Mouse (Mus musculus) midbrain, postnatal 0 days (tissue): ENCODE results near the gene Rag1. TPM values are rescaled to one million over a fixed set of nuclear protein-coding genes. Genes with fewer than 3 reads are reported as not detected.

Experiments
- ATAC-seq: fragments of 200-750 bp; cut with Nextera tagmentation; 2 replicates; pipeline ENCODE4 v1.8.0; 2017; ENCODE audit warnings: moderate number of reproducible peaks, mild to moderate bottlenecking, moderate TSS enrichment, moderate library complexity; ENCODE audit not compliant: low FRiP score
- DNase-seq: peaks from one replicate; pipeline ENCODE4 v3.0.0-alpha.2; 2015; ENCODE audit warnings: low spot score
- H3K27ac ChIP-seq: fragments of 300-500 bp; sonication (generic); 2 replicates; pipeline ENCODE4 v1.5.1; 2014; ENCODE audit warnings: low read depth, mild to moderate bottlenecking, low read length, mixed read lengths
- H3K27me3 ChIP-seq: fragments of 300-500 bp; sonication (generic); 2 replicates; pipeline ENCODE4 v1.6.1; 2014; ENCODE audit warnings: low read length, control low read depth, mixed read lengths; ENCODE audit not compliant: insufficient read depth
- H3K36me3 ChIP-seq: fragments of 300-500 bp; sonication (generic); 2 replicates; pipeline ENCODE4 v1.6.1; 2014; ENCODE audit warnings: low read length, control low read depth, mixed read lengths; ENCODE audit not compliant: insufficient read depth
- H3K4me1 ChIP-seq: fragments of 300-500 bp; sonication (generic); 2 replicates; pipeline ENCODE4 v1.6.1; 2014; ENCODE audit warnings: mild to moderate bottlenecking, control low read depth, antibody characterized with exemption, low read length, mixed read lengths; ENCODE audit not compliant: insufficient read depth
- H3K4me2 ChIP-seq: fragments of 300-500 bp; sonication (generic); 2 replicates; pipeline ENCODE4 v1.6.1; 2014; ENCODE audit warnings: low read depth, mild to moderate bottlenecking, low read length, mixed read lengths; ENCODE audit not compliant: poor library complexity, severe bottlenecking
- H3K4me3 ChIP-seq: fragments of 300-500 bp; sonication (generic); 2 replicates; pipeline ENCODE4 v1.5.1; 2014; ENCODE audit warnings: low read depth, mild to moderate bottlenecking, low read length, moderate library complexity
- H3K9ac ChIP-seq: fragments of 300-500 bp; sonication (generic); replicated peaks from 2 replicates; pipeline ENCODE4 v1.6.1; 2014; ENCODE audit warnings: mild to moderate bottlenecking, low read length, moderate library complexity, mixed read lengths; ENCODE audit not compliant: poor library complexity, severe bottlenecking
- H3K9me3 ChIP-seq: fragments of 300-500 bp; sonication (generic); 2 replicates; pipeline ENCODE4 v1.6.1; 2016; ENCODE audit warnings: low read length, control low read depth
- CTCF ChIP-seq: IDR thresholded peaks from 2 replicates; pipeline ENCODE4 v1.5.1; 2016; ENCODE audit warnings: antibody characterized with exemption, mild to moderate bottlenecking
- WGBS: fragments of 180-500 bp; shearing (Covaris S2); extraction: QIAGEN DNeasy Blood & Tissue Kit; methylation state at CpG from one replicate; pipeline ENCODE4 v1.1.7; 2014; 5-methylcytosine and 5-hydroxymethylcytosine counted together
- polyA plus RNA-seq: library from polyadenylated mRNA; unstranded; fragments of >200 nt; fragmentation: Nextera tagmentation; extraction: Ambion mirVana; gene quantifications from 2 replicates; pipeline ENCODE4 v1.2.1, GENCODE M21; 2015
- total RNA-seq: library from RNA; depleted of rRNA; stranded (reverse); fragments of >200 nt; gene quantifications from 2 replicates; pipeline ENCODE4 v1.2.3, GENCODE M21; 2014

The Rag1 gene
- total and polyA plus RNA-seq, 2 experiments from 2014 or later = 0.04 to 0.27 TPM

GRCm38 (mm10) chr2:101684421-101684820 is 35.1 kb upstream of the Rag1 start:
- Histone ChIP-seq H3K27me3 (no peaks in the 10 kb centered on the region), H3K9me3 (no peaks in the 10 kb centered on the region), H3K27ac (no peak overlapping the region), H3K4me1 (no peaks in the 10 kb centered on the region), H3K36me3 (0 out of 2 replicates have a peak, but pooled peaks cover 8% of the 10 kb centered on the region), H3K4me2 (no peak overlapping the region), H3K9ac (no peak overlapping the region), H3K4me3 (no peak overlapping the region)
- ATAC-seq (no peak), DNase-seq (peak; percentile 22)
- WGBS = 85% methylated on average over 12 of the region's 12 CpGs
- no peak for TF ChIP-seq CTCF

- peak overlapping the region; percentile 95 for H3K4me2 ChIP-seq
- H3K9ac ChIP-seq = peak overlapping the region; percentile 79
- no peak overlapping the region for H3K27ac ChIP-seq
- no peak for DNase-seq
- no peak for ATAC-seq
- H3K9me3 ChIP-seq = no peaks in the 10 kb centered on the region
- TF ChIP-seq CTCF = no peak
- H3K4me1 ChIP-seq = no peaks in the 10 kb centered on the region
- H3K36me3 ChIP-seq = no peaks in the 10 kb centered on the region
- H3K4me3 ChIP-seq = peak overlapping the region; percentile 92
- WGBS = 2% methylated on average over 15 of the region's 15 CpGs
- H3K27me3 ChIP-seq = no peaks in the 10 kb centered on the region
These were observed 30.0 kb upstream of the Rag1 start for GRCm38 (mm10) chr2:101679164-101679784.

DNA sequence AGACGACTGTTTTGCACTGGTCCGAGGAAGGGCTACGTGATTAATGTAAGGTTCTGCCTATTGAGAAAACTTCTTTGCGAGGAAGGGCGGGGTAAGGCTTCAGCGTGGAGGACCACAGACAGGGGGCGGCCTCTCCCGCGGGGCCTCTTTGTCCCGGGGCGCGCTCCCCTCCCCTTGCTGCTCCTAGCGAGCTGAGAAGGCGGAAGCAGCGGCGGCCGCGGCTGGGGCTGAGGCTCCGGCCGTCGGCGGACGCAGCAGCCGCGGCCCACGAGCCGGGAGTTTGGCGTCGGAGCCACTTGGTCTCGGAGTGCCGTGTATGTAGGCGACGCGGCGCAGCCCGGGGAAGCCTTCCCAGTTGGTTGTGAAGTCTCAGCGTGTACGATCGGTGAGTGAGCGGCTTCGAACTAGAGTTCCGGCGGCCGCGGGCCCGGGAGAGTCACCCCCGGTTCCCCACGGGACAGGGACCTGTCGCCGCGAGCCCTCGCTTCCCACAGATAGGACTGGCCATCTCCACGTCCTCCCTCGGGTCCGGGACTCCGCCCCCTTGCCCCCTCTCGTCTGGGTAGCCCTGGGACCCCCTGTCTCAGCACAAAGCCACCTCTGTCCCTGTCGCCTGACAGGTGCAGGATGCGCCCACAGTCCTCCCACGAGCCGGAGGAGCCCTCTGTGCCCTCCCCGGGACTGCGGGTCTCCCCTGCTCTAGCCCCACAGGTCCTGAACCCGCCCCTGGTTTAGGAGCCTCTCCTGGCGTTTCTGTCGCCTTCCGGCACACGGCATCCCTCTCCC is 29.1 kb upstream of the Rag1 start, which contains the start of gene Traf6:
Gene Traf6, plus strand, starts transcription at position 194 of the 786 bp plus-strand sequence.
- peak within 1 kb of the TSS; percentile 79 for H3K9ac ChIP-seq
- under 1% methylated on average over 68 of the region's 68 CpGs for WGBS
- ATAC-seq = peak; percentile 89
- DNase-seq = peak; percentile 82
- H3K4me2 ChIP-seq = peak within 1 kb of the TSS; percentile 95
- H3K4me1 ChIP-seq = no peaks in the 10 kb centered on the region
- no peaks in the 10 kb centered on the region for H3K36me3 ChIP-seq
- H3K27me3 ChIP-seq = no peaks in the 10 kb centered on the region
- H3K27ac ChIP-seq = no peak within 1 kb of the TSS
- H3K9me3 ChIP-seq = no peaks in the 10 kb centered on the region
- TF ChIP-seq CTCF = peak; percentile 81
- H3K4me3 ChIP-seq = peak within 1 kb of the TSS; percentile 92

GRCm38 (mm10) chr2:101673547-101673946 is 24.2 kb upstream of the Rag1 start:
- no peaks in the 10 kb centered on the region for H3K36me3 ChIP-seq
- no peak overlapping the region for H3K27ac ChIP-seq
- H3K4me1 ChIP-seq = no peaks in the 10 kb centered on the region
- no peak for TF ChIP-seq CTCF
- H3K27me3 ChIP-seq = no peaks in the 10 kb centered on the region
- H3K4me2 ChIP-seq = no peak overlapping the region
- H3K9ac ChIP-seq = no peak overlapping the region
- ATAC-seq = no peak
- H3K9me3 ChIP-seq = no peaks in the 10 kb centered on the region
- no peak for DNase-seq
- 81% methylated on average over 3 of the region's 3 CpGs for WGBS
- H3K4me3 ChIP-seq = no peak overlapping the region

- 95% methylated on average over 3 of the region's 3 CpGs for WGBS
- Histone ChIP-seq H3K27me3 (no peaks in the 10 kb centered on the region), H3K36me3 (no peaks in the 10 kb centered on the region), H3K4me2 (no peak overlapping the region), H3K27ac (no peak overlapping the region), H3K9ac (no peak overlapping the region), H3K9me3 (no peaks in the 10 kb centered on the region), H3K4me1 (no peaks in the 10 kb centered on the region), H3K4me3 (no peak overlapping the region)
- TF ChIP-seq CTCF = no peak
- no peak for DNase-seq
- no peak for ATAC-seq
These were observed 19.4 kb upstream of the Rag1 start for GRCm38 (mm10) chr2:101668751-101669150.

- H3K4me3 ChIP-seq = no peak overlapping the region
- ATAC-seq (no peak), DNase-seq (no peak)
- no peak overlapping the region for H3K4me2 ChIP-seq
- H3K27ac ChIP-seq = no peak overlapping the region
- no peaks in the 10 kb centered on the region for H3K4me1 ChIP-seq
- 83% methylated on average over 3 of the region's 3 CpGs for WGBS
- no peak overlapping the region for H3K9ac ChIP-seq
- H3K36me3 ChIP-seq = no peaks in the 10 kb centered on the region
- TF ChIP-seq CTCF = no peak
- H3K9me3 ChIP-seq = no peaks in the 10 kb centered on the region
- no peaks in the 10 kb centered on the region for H3K27me3 ChIP-seq
These were observed 16.4 kb upstream of the Rag1 start for GRCm38 (mm10) chr2:101665703-101666092.
